Mouse (Mus musculus) T-cell, adult 66 days (primary cell): ENCODE measurements around the gene Nav3. TPM values are rescaled to one million over a fixed set of nuclear protein-coding genes. Genes with fewer than 3 reads are reported as not detected.

Source experiments
- total RNA-seq, 2 experiments: library from RNA; stranded (reverse); gene quantifications; 3 replicates in 1 of 2; 4 replicates in 1 of 2; pipeline ENCODE4 v1.2.4; 2023

The Nav3 gene
- not detected for total RNA-seq

GRCm38 (mm10) chr10:110455838-110456493, at the start of gene Nav3:
TSS of gene Nav3 (minus strand) at chr10:110456204.

